Mouse (Mus musculus) olfactory bulb, adult 2 months (tissue): ENCODE measurements around the gene Cxcl1.

Experiments
- CTCF ChIP-seq: fragments of 200-500 bp; IDR thresholded peaks from 2 replicates; pipeline ENCODE4 v1.5.1; 2012; ENCODE audit warnings: low read depth, mild to moderate bottlenecking, low read length, moderate library complexity; ENCODE audit not compliant: insufficient read depth
- POLR2A ChIP-seq: fragments of 200-500 bp; IDR thresholded peaks from 2 replicates; pipeline ENCODE4 v1.6.1; 2012; ENCODE audit warnings: mild to moderate bottlenecking, low read depth, low read length, moderate library complexity; ENCODE audit not compliant: insufficient read depth

DNA sequence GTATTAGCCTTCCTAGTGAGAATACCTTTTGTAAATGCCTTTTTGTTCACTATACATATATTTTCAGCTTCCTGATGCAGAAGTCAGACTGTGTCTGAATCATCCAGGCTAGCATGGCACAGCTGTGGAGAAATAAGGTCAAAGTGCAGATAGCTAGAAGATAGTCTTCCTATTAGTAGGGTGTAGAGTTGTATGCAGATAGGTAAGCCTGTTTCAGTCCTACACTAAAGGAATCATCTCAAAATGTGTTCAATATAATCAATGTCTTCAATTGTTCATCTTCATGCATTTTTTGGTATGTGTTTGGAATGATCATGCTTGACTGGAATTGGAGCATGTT lies 13.9 kb upstream of the Cxcl1 start:
- no peak for TF ChIP-seq POLR2A
- no peak for TF ChIP-seq CTCF
